Mouse (Mus musculus) embryo, embryonic 10 days (tissue): Measurements from ENCODE around the gene Methig1.

ENCODE experiments used
- DNase-seq: peaks from one replicate; pipeline ENCODE4 v3.0.0-alpha.2; 2015; ENCODE audit warnings: low spot score

Gene Methig1

GRCm38 (mm10) chr15:100422899-100423860 is 70.2 kb downstream of the Methig1 start:
- DNase-seq, result peak; percentile 93

GRCm38 (mm10) chr15:100423916-100424315 is 71.0 kb downstream of the Methig1 start:
- peak; percentile 49 for DNase-seq

- DNase-seq, result peak; percentile 23
Observed at GRCm38 (mm10) chr15:100424396-100425122, 71.6 kb downstream of the Methig1 start, which contains the start of gene Slc11a2. TSS of gene Slc11a2 (minus strand) at chr15:100425072.

- no peak for DNase-seq
Observed at GRCm38 (mm10) chr15:100428296-100428905, 75.5 kb downstream of the Methig1 start.

GRCm38 (mm10) chr15:100429959-100430565 is 77.1 kb downstream of the Methig1 start:
- no peak for DNase-seq

- DNase-seq, result no peak
Observed at GRCm38 (mm10) chr15:100433234-100433633, 80.3 kb downstream of the Methig1 start.
